Mouse (Mus musculus) lung, adult 2 months (tissue): ENCODE results near the gene Ifna15.

ENCODE experiments used
- CTCF ChIP-seq: fragments of 200-500 bp; IDR thresholded peaks from 2 replicates; pipeline ENCODE4 v1.5.1; 2011; ENCODE audit warnings: mild to moderate bottlenecking, low read length, control low read depth; ENCODE audit not compliant: insufficient read depth
- POLR2A ChIP-seq: fragments of 200-500 bp; IDR thresholded peaks from 2 replicates; pipeline ENCODE4 v1.6.1; 2011; ENCODE audit warnings: low read depth, mild to moderate bottlenecking, control low read depth, low read length, borderline replicate concordance; ENCODE audit errors: extremely low read depth

GRCm38 (mm10) chr4:88530271-88530670 lies 27.8 kb downstream of the Ifna15 start:
- no peak for TF ChIP-seq POLR2A
- TF ChIP-seq CTCF = no peak
